Mouse (Mus musculus) hindbrain, embryonic 10.5 days (tissue): ENCODE data around the gene 9230104L09Rik. TPM values are rescaled to one million over a fixed set of nuclear protein-coding genes. Genes with fewer than 3 reads are reported as not detected.

Experiments
- DNase-seq: peaks from one replicate; pipeline ENCODE4 v3.0.0-alpha.2; 2017; ENCODE audit warnings: low spot score
- H3K27ac ChIP-seq: fragments of 300-500 bp; sonication (generic); 2 replicates; pipeline ENCODE4 v1.5.1; 2016; ENCODE audit warnings: mild to moderate bottlenecking, moderate library complexity
- H3K27me3 ChIP-seq: fragments of 300-500 bp; sonication (generic); 2 replicates; pipeline ENCODE4 v1.6.1; 2016; ENCODE audit warnings: mild to moderate bottlenecking; ENCODE audit not compliant: poor library complexity, insufficient read depth, severe bottlenecking
- H3K36me3 ChIP-seq: fragments of 300-500 bp; sonication (generic); 2 replicates; pipeline ENCODE4 v1.6.1; 2016; ENCODE audit warnings: mild to moderate bottlenecking, moderate library complexity
- H3K4me1 ChIP-seq: fragments of 300-500 bp; sonication (generic); replicated peaks from 2 replicates; pipeline ENCODE4 v1.6.1; 2016; ENCODE audit warnings: mild to moderate bottlenecking
- H3K4me3 ChIP-seq: fragments of 300-500 bp; sonication (generic); 2 replicates; pipeline ENCODE4 v1.5.1; 2016; ENCODE audit warnings: mild to moderate bottlenecking, moderate library complexity
- H3K9me3 ChIP-seq: fragments of 300-500 bp; sonication (generic); 2 replicates; pipeline ENCODE4 v1.6.1; 2016; ENCODE audit warnings: mild to moderate bottlenecking, moderate library complexity
- WGBS: fragments of 180-500 bp; shearing (Covaris S2); methylation state at CpG from one replicate; pipeline ENCODE4 v1.1.7; 2016; 5-methylcytosine and 5-hydroxymethylcytosine counted together
- polyA plus RNA-seq: library from polyadenylated mRNA; unstranded; fragments of >200 nt; fragmentation: Nextera tagmentation; extraction: Ambion mirVana; gene quantifications from 2 replicates; pipeline ENCODE4 v1.2.1, GENCODE M21; 2016

The 9230104L09Rik gene
- polyA plus RNA-seq, 1 experiment from 2014 or later = not detected

- peak; percentile 93 for DNase-seq
- no peaks in the 10 kb centered on the region for H3K27me3 ChIP-seq
- H3K27ac ChIP-seq = peak within 1 kb of the TSS; percentile 95
- peak within 1 kb of the TSS; percentile 81 for H3K4me3 ChIP-seq
- peaks cover 29% of the 10 kb centered on the region for H3K36me3 ChIP-seq
- 0% methylated on average over 19 of the region's 19 CpGs for WGBS
- H3K9me3 ChIP-seq = no peaks in the 10 kb centered on the region
- peaks cover 42% of the 10 kb centered on the region for H3K4me1 ChIP-seq
These were observed 10.5 kb upstream of the 9230104L09Rik start, which contains the start of gene Cst3 for GRCm38 (mm10) chr2:148875335-148875811. Cst3 (minus strand) TSS chr2:148875692.

GRCm38 (mm10) chr2:148874617-148875334 is 9.9 kb upstream of the 9230104L09Rik start:
- peak; percentile 41 for DNase-seq
- H3K36me3 ChIP-seq = peaks cover 33% of the 10 kb centered on the region
- peaks cover 42% of the 10 kb centered on the region for H3K4me1 ChIP-seq
- peak overlapping the region; percentile 81 for H3K4me3 ChIP-seq
- no peaks in the 10 kb centered on the region for H3K9me3 ChIP-seq
- peak overlapping the region; percentile 95 for H3K27ac ChIP-seq
- WGBS = 2% methylated on average over 34 of the region's 34 CpGs
- no peaks in the 10 kb centered on the region for H3K27me3 ChIP-seq

GRCm38 (mm10) chr2:148874224-148874616 is 9.4 kb upstream of the 9230104L09Rik start:
- H3K9me3 ChIP-seq = no peaks in the 10 kb centered on the region
- H3K4me1 ChIP-seq = peaks cover 39% of the 10 kb centered on the region
- DNase-seq = no peak
- WGBS = 47% methylated on average over 3 of the region's 3 CpGs
- H3K27me3 ChIP-seq = no peaks in the 10 kb centered on the region
- peak overlapping the region; percentile 95; the same call in 1 of the 2 replicates for H3K27ac ChIP-seq
- peaks cover 33% of the 10 kb centered on the region for H3K36me3 ChIP-seq
- H3K4me3 ChIP-seq = peak overlapping the region; percentile 81

- Histone ChIP-seq H3K27me3 (no peaks in the 10 kb centered on the region), H3K9me3 (no peaks in the 10 kb centered on the region), H3K27ac (no peak overlapping the region), H3K4me3 (peak overlapping the region; percentile 81; the same call in 1 of the 2 replicates), H3K36me3 (peaks cover 33% of the 10 kb centered on the region), H3K4me1 (peaks cover 29% of the 10 kb centered on the region)
- WGBS = 88% methylated on average over 4 of the region's 4 CpGs
- no peak for DNase-seq
These were observed 8.0 kb upstream of the 9230104L09Rik start for GRCm38 (mm10) chr2:148872860-148873259.

DNA sequence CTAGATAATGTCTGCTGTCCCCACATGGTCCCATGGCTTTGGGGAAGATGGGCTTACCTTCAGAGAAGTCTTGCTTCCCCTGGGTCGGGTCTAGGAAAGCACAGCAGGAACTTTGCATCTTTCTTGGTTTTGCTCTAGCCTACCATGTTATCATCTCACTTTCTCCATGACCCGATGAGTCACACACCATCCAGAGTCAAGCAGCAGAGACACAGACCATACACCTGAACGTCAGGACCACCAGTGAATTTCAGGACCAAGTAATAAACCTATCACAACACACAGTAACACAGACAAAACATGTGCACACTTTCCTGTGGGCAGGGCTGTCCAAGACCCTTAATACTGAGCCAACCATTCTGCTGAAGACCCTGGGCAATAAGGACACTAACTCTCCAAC is 5.7 kb upstream of the 9230104L09Rik start:
- Histone ChIP-seq H3K4me1 (peaks cover 23% of the 10 kb centered on the region), H3K27me3 (no peaks in the 10 kb centered on the region), H3K27ac (no peak overlapping the region), H3K4me3 (no peak overlapping the region), H3K36me3 (peaks cover 33% of the 10 kb centered on the region), H3K9me3 (no peaks in the 10 kb centered on the region)
- DNase-seq = no peak
- 89% methylated on average over 3 of the region's 3 CpGs for WGBS

DNA sequence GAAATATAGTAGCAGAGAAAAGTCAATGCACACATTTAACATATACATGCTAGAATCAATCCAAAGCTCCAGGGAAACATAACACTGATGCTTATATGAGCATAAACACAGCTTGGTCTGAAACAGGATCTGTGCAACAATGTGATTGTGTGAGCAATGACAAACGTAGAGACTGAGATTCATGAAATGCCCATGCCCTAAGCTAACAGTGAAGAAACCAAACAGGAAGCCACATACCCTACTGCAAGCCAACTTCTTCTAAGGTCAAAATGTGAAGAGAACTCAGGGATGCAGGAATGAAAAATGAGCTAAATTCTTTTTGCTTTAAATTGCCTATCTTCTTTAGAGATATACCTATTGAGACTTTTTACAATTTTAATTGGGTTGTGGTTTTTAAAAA is 4.1 kb upstream of the 9230104L09Rik start:
- DNase-seq = no peak
- Histone ChIP-seq H3K4me1 (peaks cover 14% of the 10 kb centered on the region), H3K27ac (no peak overlapping the region), H3K27me3 (no peaks in the 10 kb centered on the region), H3K4me3 (no peak overlapping the region), H3K36me3 (peaks cover 33% of the 10 kb centered on the region), H3K9me3 (no peaks in the 10 kb centered on the region)
- WGBS = 81% methylated on average over 1 of the region's 1 CpGs

- no peaks in the 10 kb centered on the region for H3K27me3 ChIP-seq
- H3K4me1 ChIP-seq = no peaks in the 10 kb centered on the region
- H3K36me3 ChIP-seq = no peaks in the 10 kb centered on the region
- H3K4me3 ChIP-seq = no peak overlapping the region
- H3K9me3 ChIP-seq = no peaks in the 10 kb centered on the region
- no peak overlapping the region for H3K27ac ChIP-seq
- no peak for DNase-seq
These were observed 3.1 kb downstream of the 9230104L09Rik start for GRCm38 (mm10) chr2:148861693-148862092.

DNA sequence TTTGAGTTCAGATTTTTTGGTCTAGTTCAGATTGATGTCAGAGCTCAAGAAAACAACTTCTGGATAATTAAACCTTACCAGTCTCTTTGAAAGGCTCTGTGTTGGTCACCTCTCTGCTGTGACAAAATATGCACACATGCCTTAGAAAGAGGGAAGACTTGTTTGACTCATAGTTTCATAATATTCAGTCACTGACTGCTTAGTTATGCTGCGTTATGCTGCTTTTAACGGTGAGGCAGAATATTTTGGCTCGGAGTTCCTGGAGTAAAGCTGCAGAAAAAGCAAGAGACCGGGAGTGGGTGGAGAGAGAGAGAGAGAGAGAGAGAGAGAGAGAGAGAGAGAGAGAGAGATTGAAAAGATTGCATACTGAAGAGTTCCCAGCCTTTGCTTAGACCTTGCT is 3.8 kb downstream of the 9230104L09Rik start:
- H3K27me3 ChIP-seq = no peaks in the 10 kb centered on the region
- H3K36me3 ChIP-seq = no peaks in the 10 kb centered on the region
- DNase-seq = no peak
- H3K27ac ChIP-seq = no peak overlapping the region
- H3K4me3 ChIP-seq = no peak overlapping the region
- H3K9me3 ChIP-seq = no peaks in the 10 kb centered on the region
- 88% methylated on average over 4 of the region's 4 CpGs for WGBS
- H3K4me1 ChIP-seq = no peaks in the 10 kb centered on the region

DNA sequence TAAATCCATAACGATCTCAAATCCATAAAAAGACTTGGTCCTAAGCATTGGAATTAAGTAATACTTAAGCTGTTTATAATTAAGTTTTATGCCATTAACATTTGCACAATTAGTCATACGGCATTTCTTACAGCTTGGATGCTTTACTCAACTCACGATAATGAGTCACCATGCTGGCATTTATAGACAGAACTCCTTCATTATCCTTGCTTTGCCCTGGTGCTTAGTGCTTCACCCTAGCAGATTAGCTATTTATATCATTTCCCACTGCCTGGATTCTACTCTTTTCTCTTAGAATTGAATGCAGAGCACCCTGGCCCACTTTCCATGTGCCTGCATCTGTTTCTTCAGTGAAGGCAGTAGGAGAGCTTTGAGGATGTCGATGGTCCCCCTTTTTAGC is 7.3 kb downstream of the 9230104L09Rik start:
- Histone ChIP-seq H3K4me3 (no peak overlapping the region), H3K27me3 (no peaks in the 10 kb centered on the region), H3K4me1 (no peaks in the 10 kb centered on the region), H3K27ac (no peak overlapping the region), H3K9me3 (no peaks in the 10 kb centered on the region), H3K36me3 (no peaks in the 10 kb centered on the region)
- WGBS = 89% methylated on average over 4 of the region's 4 CpGs
- DNase-seq = no peak

DNA sequence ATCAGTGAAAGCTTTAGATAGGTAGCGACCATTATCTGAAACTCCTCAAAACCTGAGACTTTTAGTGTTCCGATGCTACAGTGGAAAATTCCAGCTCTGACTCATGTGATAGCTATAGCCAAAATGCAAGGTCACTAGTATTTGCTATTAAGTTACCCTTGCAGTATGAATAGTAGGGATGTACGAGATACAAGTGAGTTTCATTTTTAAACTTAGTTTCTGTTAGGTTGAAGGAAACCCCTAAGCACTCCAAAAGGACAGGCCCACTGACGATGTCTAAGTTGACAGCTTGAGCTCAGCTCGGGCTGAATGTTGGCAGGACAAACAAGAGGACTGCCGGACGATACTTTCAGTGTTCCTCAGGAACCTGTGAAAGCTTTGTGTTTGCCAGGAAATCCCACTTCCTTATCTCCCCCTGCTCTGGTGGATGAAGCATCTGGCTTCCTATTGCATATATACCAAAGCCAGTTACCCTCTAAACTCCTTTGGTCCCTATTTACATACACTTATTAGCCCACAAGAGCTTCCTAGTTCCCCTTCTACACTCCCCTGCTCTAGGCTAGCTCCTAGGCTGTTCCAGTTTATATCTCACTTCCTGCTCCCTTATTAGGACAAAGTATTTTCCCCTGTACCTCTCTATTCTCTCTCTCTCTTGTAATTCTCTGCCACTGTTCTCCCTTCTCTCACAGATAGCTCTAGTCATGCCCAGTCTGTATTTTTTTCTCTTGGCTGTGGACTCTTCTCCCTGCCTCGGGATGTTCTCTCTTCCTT is 8.0 kb downstream of the 9230104L09Rik start:
- WGBS = 74% methylated on average over 8 of the region's 8 CpGs
- no peaks in the 10 kb centered on the region for H3K4me1 ChIP-seq
- no peak for DNase-seq

DNA sequence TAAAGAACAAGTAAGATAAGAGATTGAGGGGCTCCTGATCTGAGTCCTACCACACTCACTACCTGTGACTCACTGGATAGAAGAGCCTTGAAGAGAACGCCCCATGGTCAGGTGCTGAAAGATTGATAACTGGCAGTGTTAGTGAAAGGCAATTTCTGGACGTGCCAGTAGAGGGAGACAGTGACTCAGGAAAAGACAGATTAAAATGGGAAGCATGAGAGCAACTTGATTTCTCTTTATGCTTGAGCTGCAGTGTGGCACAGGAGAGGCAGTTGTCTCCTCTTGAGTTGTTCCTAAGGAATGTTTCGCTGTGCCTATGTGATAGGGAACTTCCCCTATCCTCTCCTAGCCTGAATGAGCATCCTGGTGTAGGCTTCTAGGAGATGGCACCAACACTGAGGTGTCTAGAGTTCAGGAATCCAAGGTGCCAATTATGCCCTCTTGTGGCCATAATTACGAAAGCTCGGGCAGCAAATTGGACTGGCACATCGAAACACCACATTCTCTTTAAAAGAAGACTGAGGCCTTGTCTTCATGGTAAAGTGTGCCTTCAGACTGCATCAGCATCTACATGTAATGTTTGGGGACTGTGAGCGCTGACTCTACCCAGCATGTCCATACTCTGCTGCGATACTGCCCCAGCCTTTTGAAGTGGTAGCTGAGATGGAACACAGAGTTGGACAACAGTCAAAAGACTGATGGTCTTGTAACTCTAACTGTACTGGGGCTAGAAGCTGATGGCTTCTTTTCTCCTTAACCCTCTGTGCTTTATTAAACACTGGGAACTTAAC is 13.5 kb downstream of the 9230104L09Rik start:
- H3K9me3 ChIP-seq = no peaks in the 10 kb centered on the region
- no peak overlapping the region for H3K27ac ChIP-seq
- H3K27me3 ChIP-seq = no peaks in the 10 kb centered on the region
- peak; percentile 59 for DNase-seq
- no peak overlapping the region for H3K4me3 ChIP-seq
- H3K4me1 ChIP-seq = no peaks in the 10 kb centered on the region
- no peaks in the 10 kb centered on the region for H3K36me3 ChIP-seq
- WGBS = 48% methylated on average over 8 of the region's 8 CpGs

More for the DNA sequence above, 8.0 kb downstream of the 9230104L09Rik start:
- Histone ChIP-seq H3K9me3 (no peaks in the 10 kb centered on the region), H3K27ac (no peak overlapping the region), H3K27me3 (no peaks in the 10 kb centered on the region), H3K36me3 (no peaks in the 10 kb centered on the region), H3K4me3 (no peak overlapping the region)

- WGBS = 81% methylated on average over 2 of the region's 2 CpGs
These were observed 25.6 kb downstream of the 9230104L09Rik start for GRCm38 (mm10) chr2:148839224-148839623.

More at GRCm38 (mm10) chr2:148839224-148839623, 25.6 kb downstream of the 9230104L09Rik start:
- Histone ChIP-seq H3K27ac (no peak overlapping the region), H3K4me1 (no peaks in the 10 kb centered on the region), H3K36me3 (no peaks in the 10 kb centered on the region), H3K4me3 (no peak overlapping the region), H3K9me3 (no peaks in the 10 kb centered on the region), H3K27me3 (no peaks in the 10 kb centered on the region)
- no peak for DNase-seq
